Mouse (Mus musculus) cortical plate, adult 2 months (tissue): Measurements from ENCODE around the gene Hoxd10.

ENCODE experiments used
- CTCF ChIP-seq: fragments of 200-500 bp; IDR thresholded peaks from 2 replicates; pipeline ENCODE4 v1.5.1; 2011; ENCODE audit warnings: mild to moderate bottlenecking, control low read depth, low read length; ENCODE audit not compliant: insufficient read depth; ENCODE audit errors: extremely low read depth
- POLR2A ChIP-seq: fragments of 200-500 bp; IDR thresholded peaks from 2 replicates; pipeline ENCODE4 v1.6.1; 2011; ENCODE audit warnings: mild to moderate bottlenecking, low read length, control low read depth; ENCODE audit not compliant: insufficient read depth; ENCODE audit errors: extremely low read depth

- no peak for TF ChIP-seq CTCF
- no peak for TF ChIP-seq POLR2A
Observed at GRCm38 (mm10) chr2:74667191-74667841, 24.4 kb upstream of the Hoxd10 start.
